Mouse (Mus musculus): ENCODE results near the gene Setd3. TPM values are rescaled to one million over a fixed set of nuclear protein-coding genes. Genes with fewer than 3 reads are reported as not detected.

Setd3 gene
- total and polyA plus RNA-seq, 2 experiments = 17.6 to 70.4 TPM

DNA sequence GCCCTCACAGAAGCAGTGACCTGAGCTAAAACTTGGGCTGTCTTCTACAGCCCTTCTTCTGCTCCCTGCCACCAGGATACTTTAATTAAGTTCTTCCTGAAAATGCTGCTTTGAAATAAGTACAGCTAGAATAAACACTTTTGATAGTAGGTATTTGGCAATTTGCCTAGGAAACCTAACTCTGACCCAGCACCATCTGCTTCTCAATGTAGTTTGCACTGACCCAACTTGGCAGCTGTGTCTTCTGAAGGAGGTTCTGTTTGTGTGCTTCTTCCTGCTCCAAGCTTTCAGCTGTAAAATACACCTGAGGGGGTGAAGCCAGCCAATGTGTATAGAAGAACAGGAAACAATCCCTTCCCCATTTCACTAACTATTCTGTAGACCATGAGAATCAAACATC, 7.8 kb downstream of the Setd3 start:
- H3K27me3 ChIP-seq (ENCODE audit: control insufficient read depth, insufficient read depth, low read length) = no peaks in the 10 kb centered on the region
- DNase-seq (ENCODE audit: extremely low read depth, low read depth, low spot score) = peak; percentile 60
- H3K79me2 ChIP-seq (ENCODE audit: control insufficient read depth, insufficient read depth, low read length) = peaks cover 60% of the 10 kb centered on the region
- no peak overlapping the region for H3K4me3 ChIP-seq (ENCODE audit: insufficient read depth, low read depth, low read length)
- H3K27ac ChIP-seq (replicated peaks; ENCODE audit: insufficient read depth, low read depth, low read length) = no peak overlapping the region
- H3K4me1 ChIP-seq (ENCODE audit: control insufficient read depth, insufficient read depth, low read length) = peaks cover 31% of the 10 kb centered on the region
- TF ChIP-seq CTCF (IDR thresholded peaks at IDR 0.05; ENCODE audit: low read depth, low read length) (no peak), POLR2A (IDR thresholded peaks at IDR 0.05; ENCODE audit: extremely low read depth, insufficient read depth, low read length) (no peak)
- no peaks in the 10 kb centered on the region for H3K36me3 ChIP-seq (ENCODE audit: control insufficient read depth, insufficient read depth, low read length)
- no peak overlapping the region for H3K9ac ChIP-seq (ENCODE audit: low read depth, low read length)

DNA sequence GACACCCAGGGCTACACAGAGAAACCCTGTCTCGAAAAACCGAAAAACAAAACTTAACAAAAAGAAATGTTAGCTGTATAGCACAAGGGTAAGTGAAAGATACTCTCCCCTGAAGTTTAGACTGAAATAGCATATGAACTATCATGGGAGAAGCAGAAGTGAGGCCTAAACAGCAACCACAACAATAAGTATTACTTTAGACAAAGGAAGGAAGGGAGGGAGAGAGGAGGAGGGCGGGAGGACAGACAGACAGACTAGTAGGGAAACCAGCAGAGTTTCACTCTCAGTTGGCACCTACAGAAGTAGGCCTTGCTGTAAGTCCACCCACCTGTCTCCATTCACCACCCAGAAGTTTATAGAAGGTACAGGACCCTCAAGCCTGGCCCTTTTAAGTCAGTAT, 8.6 kb downstream of the Setd3 start:
- no peak overlapping the region for H3K27ac ChIP-seq (replicated peaks; ENCODE audit: insufficient read depth, low read depth, low read length)
- H3K36me3 ChIP-seq (ENCODE audit: control insufficient read depth, insufficient read depth, low read length) = no peaks in the 10 kb centered on the region
- TF ChIP-seq POLR2A (IDR thresholded peaks at IDR 0.05; ENCODE audit: extremely low read depth, insufficient read depth, low read length) (no peak), CTCF (IDR thresholded peaks at IDR 0.05; ENCODE audit: low read depth, low read length) (no peak)
- H3K4me1 ChIP-seq (ENCODE audit: control insufficient read depth, insufficient read depth, low read length) = peaks cover 27% of the 10 kb centered on the region
- H3K27me3 ChIP-seq (ENCODE audit: control insufficient read depth, insufficient read depth, low read length) = no peaks in the 10 kb centered on the region
- no peak overlapping the region for H3K9ac ChIP-seq (ENCODE audit: low read depth, low read length)
- H3K79me2 ChIP-seq (ENCODE audit: control insufficient read depth, insufficient read depth, low read length) = peaks cover 65% of the 10 kb centered on the region
- no peak overlapping the region for H3K4me3 ChIP-seq (ENCODE audit: insufficient read depth, low read depth, low read length)
- no peak for DNase-seq (ENCODE audit: extremely low read depth, low read depth, low spot score)
- 85% methylated on average over 3 of the region's 3 CpGs for WGBS

DNA sequence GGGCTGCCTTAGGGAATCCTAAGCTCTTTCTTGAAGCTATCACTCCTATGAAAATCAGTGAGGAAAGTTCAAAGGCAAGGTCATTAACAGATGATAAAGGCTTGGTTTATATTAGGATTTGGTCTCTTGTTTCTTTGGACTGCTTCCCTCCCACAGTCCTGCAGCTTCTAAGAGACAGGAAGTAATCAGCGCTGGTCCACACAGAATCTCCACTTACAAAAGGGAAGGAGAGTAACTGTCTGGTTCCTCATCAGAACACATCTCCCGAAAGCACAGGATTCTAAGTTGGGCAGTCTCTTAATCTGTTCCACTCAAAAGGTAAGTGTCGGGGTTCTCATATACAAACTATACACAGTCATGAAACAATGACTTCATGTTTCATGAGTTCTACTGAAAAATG, 10.2 kb downstream of the Setd3 start:
- no peak for TF ChIP-seq POLR2A (IDR thresholded peaks at IDR 0.05; ENCODE audit: extremely low read depth, insufficient read depth, low read length)
- no peak for TF ChIP-seq CTCF (IDR thresholded peaks at IDR 0.05; ENCODE audit: low read depth, low read length)
- Histone ChIP-seq H3K79me2 (ENCODE audit: control insufficient read depth, insufficient read depth, low read length) (peaks cover 72% of the 10 kb centered on the region), H3K36me3 (ENCODE audit: control insufficient read depth, insufficient read depth, low read length) (no peaks in the 10 kb centered on the region), H3K4me1 (ENCODE audit: control insufficient read depth, insufficient read depth, low read length) (peaks cover 22% of the 10 kb centered on the region), H3K27me3 (ENCODE audit: control insufficient read depth, insufficient read depth, low read length) (no peaks in the 10 kb centered on the region), H3K4me3 (ENCODE audit: insufficient read depth, low read depth, low read length) (no peak overlapping the region), H3K9ac (ENCODE audit: low read depth, low read length) (no peak overlapping the region), H3K27ac (replicated peaks; ENCODE audit: insufficient read depth, low read depth, low read length) (no peak overlapping the region)
- no peak for DNase-seq (ENCODE audit: extremely low read depth, low read depth, low spot score)
- WGBS = 69% methylated on average over 3 of the region's 3 CpGs

DNA sequence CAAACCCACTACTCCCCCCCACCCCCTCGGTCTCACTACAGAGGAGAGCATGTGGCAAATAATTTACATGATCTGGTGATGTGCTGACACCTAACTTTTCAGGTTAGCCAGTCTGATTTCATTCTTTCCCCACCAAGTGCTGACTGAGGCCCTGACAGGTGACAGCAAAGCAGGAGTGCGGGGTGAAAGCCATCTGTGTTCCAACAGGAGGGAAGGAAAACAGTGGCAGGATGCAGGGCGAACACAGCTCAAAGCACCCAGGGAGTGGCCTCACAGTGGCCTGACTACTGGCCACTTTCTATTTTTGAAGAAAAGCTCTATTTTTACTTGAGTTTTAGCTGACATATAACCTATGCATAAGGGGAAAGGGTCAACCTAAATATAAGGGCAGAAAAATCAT, 15.4 kb downstream of the Setd3 start:
- Histone ChIP-seq H3K79me2 (ENCODE audit: control insufficient read depth, insufficient read depth, low read length) (peaks cover 46% of the 10 kb centered on the region), H3K4me3 (ENCODE audit: insufficient read depth, low read depth, low read length) (no peak overlapping the region), H3K4me1 (ENCODE audit: control insufficient read depth, insufficient read depth, low read length) (no peaks in the 10 kb centered on the region), H3K36me3 (ENCODE audit: control insufficient read depth, insufficient read depth, low read length) (peaks cover 37% of the 10 kb centered on the region), H3K27ac (replicated peaks; ENCODE audit: insufficient read depth, low read depth, low read length) (no peak overlapping the region), H3K9ac (ENCODE audit: low read depth, low read length) (no peak overlapping the region), H3K27me3 (ENCODE audit: control insufficient read depth, insufficient read depth, low read length) (no peaks in the 10 kb centered on the region)
- WGBS = 89% methylated on average over 3 of the region's 3 CpGs
- no peak for DNase-seq (ENCODE audit: extremely low read depth, low read depth, low spot score)
- TF ChIP-seq POLR2A (IDR thresholded peaks at IDR 0.05; ENCODE audit: extremely low read depth, insufficient read depth, low read length) (no peak), CTCF (IDR thresholded peaks at IDR 0.05; ENCODE audit: low read depth, low read length) (no peak)

DNA sequence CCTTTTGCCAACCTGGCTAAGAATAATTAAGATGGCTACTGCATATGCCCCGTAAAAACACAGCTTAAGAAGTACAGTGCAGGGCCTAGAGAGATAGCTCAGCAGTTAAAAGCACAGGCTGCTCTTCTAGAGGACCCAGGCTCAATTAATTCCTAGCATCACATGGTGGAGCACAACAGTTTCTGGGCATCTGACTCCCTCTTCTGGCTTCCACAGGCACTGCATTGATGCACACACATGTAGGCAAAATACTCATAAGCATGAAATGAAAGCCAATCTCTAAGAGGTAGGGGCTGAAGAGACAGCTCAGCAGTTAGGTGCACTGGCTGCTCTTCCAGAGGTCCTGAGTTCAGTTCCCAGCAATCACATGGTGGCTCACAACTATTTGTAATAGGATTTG, 17.1 kb downstream of the Setd3 start:
- Histone ChIP-seq H3K27me3 (ENCODE audit: control insufficient read depth, insufficient read depth, low read length) (no peaks in the 10 kb centered on the region), H3K4me1 (ENCODE audit: control insufficient read depth, insufficient read depth, low read length) (no peaks in the 10 kb centered on the region), H3K4me3 (ENCODE audit: insufficient read depth, low read depth, low read length) (no peak overlapping the region), H3K27ac (replicated peaks; ENCODE audit: insufficient read depth, low read depth, low read length) (no peak overlapping the region), H3K79me2 (ENCODE audit: control insufficient read depth, insufficient read depth, low read length) (peaks cover 32% of the 10 kb centered on the region), H3K9ac (ENCODE audit: low read depth, low read length) (no peak overlapping the region), H3K36me3 (ENCODE audit: control insufficient read depth, insufficient read depth, low read length) (peaks cover 49% of the 10 kb centered on the region)
- TF ChIP-seq CTCF (IDR thresholded peaks at IDR 0.05; ENCODE audit: low read depth, low read length) (peak; percentile 49), POLR2A (IDR thresholded peaks at IDR 0.05; ENCODE audit: extremely low read depth, insufficient read depth, low read length) (no peak)
- WGBS = 96% methylated on average over 1 of the region's 1 CpGs
- no peak for DNase-seq (ENCODE audit: extremely low read depth, low read depth, low spot score)

DNA sequence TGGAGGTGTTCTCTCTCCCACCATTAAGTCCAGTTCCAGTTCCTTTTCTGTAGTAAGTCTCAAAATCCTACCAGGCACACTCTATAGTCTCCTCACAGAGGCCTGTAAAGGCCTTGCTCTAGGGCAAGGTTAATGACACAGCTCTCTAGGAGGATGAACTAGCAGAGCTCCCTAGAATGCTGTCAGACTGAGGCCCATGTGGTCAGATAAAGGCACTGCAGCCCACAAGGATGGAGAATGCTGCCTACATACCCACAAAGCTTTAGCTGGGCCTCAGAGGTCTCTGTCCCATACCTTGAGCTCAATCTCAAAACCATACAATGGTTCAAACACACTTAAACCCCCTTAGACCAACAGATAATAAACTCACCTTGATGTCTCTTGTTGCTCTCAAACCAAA, 19.3 kb downstream of the Setd3 start:
- DNase-seq (ENCODE audit: extremely low read depth, low read depth, low spot score) = no peak
- H3K4me3 ChIP-seq (ENCODE audit: insufficient read depth, low read depth, low read length) = no peak overlapping the region
- H3K27me3 ChIP-seq (ENCODE audit: control insufficient read depth, insufficient read depth, low read length) = no peaks in the 10 kb centered on the region
- H3K79me2 ChIP-seq (ENCODE audit: control insufficient read depth, insufficient read depth, low read length) = peaks cover 15% of the 10 kb centered on the region; the same call in 1 of the 2 replicates
- no peak overlapping the region for H3K27ac ChIP-seq (replicated peaks; ENCODE audit: insufficient read depth, low read depth, low read length)
- H3K9ac ChIP-seq (ENCODE audit: low read depth, low read length) = no peak overlapping the region
- no peaks in the 10 kb centered on the region for H3K4me1 ChIP-seq (ENCODE audit: control insufficient read depth, insufficient read depth, low read length)
- peaks cover 58% of the 10 kb centered on the region for H3K36me3 ChIP-seq (ENCODE audit: control insufficient read depth, insufficient read depth, low read length)
- TF ChIP-seq CTCF (IDR thresholded peaks at IDR 0.05; ENCODE audit: low read depth, low read length) = no peak
- TF ChIP-seq POLR2A (IDR thresholded peaks at IDR 0.05; ENCODE audit: extremely low read depth, insufficient read depth, low read length) = no peak

Measured in liver, adult 2 months (tissue).